Mouse (Mus musculus) thymus, adult 2 months (tissue): ENCODE results near the gene Dusp1.

ENCODE experiments used
- CTCF ChIP-seq: fragments of 200-500 bp; IDR thresholded peaks from 2 replicates; pipeline ENCODE4 v1.5.1; 2012; ENCODE audit warnings: mild to moderate bottlenecking, control low read depth, low read length, moderate library complexity, borderline replicate concordance; ENCODE audit not compliant: control insufficient read depth, poor library complexity, insufficient read depth; ENCODE audit errors: extremely low read depth
- POLR2A ChIP-seq: fragments of 200-500 bp; IDR thresholded peaks from 2 replicates; pipeline ENCODE4 v1.6.1; 2012; ENCODE audit warnings: mild to moderate bottlenecking, low read length, control low read depth, moderate library complexity; ENCODE audit not compliant: control insufficient read depth, poor library complexity, insufficient read depth; ENCODE audit errors: extremely low read depth

DNA sequence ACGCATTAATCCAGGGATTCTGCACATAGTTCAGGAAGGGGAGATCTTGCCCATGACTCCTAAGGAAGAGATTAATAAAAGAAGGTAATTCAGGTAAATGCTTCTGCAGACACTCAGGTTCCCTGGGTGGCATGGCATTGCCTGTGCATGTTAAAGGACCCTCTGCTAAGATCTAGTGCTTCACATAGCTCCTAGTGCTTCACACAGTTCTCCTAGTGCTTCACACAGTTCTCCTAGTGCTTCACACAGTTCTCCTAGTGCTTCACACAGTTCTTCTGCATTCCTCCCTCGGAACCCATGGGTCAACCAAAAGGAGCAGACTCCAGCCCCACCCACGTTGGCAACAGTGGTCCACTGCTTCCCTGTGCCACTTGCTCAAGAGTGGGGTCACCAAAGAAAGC, 56.7 kb downstream of the Dusp1 start:
- TF ChIP-seq POLR2A (no peak), CTCF (no peak)
